Mouse (Mus musculus) heart, adult 11 months (tissue): ENCODE data around the gene Apobec3.
"Not testable (repeated sequence)": the region's sequence is repeated elsewhere in the genome, so short reads cannot be mapped to it uniquely, and the experiment has no call there.

Source experiments
- DNase-seq: peaks from one replicate; pipeline ENCODE4 v3.0.0; 2022

The Apobec3 gene

GRCm38 (mm10) chr15:79928736-79929135, 37.3 kb downstream of the Apobec3 start:
- DNase-seq, result peak; percentile 91

GRCm38 (mm10) chr15:79929734-79930133, 38.3 kb downstream of the Apobec3 start:
- DNase-seq, result peak; percentile 87

GRCm38 (mm10) chr15:79931496-79932141, 40.2 kb downstream of the Apobec3 start:
- peak; percentile 93 for DNase-seq

GRCm38 (mm10) chr15:79932323-79932987, 41.0 kb downstream of the Apobec3 start:
- peak; percentile 100 for DNase-seq

- peak; percentile 94 for DNase-seq
Observed at GRCm38 (mm10) chr15:79933052-79933669, 41.7 kb downstream of the Apobec3 start.

- peak; percentile 91 for DNase-seq
Observed at GRCm38 (mm10) chr15:79933670-79934514, 42.4 kb downstream of the Apobec3 start.

- no peak for DNase-seq
Observed at GRCm38 (mm10) chr15:79934776-79935175, 43.3 kb downstream of the Apobec3 start.

- DNase-seq, result no peak
Observed at GRCm38 (mm10) chr15:79935654-79936373, 44.4 kb downstream of the Apobec3 start.

GRCm38 (mm10) chr15:79936374-79936751, 44.9 kb downstream of the Apobec3 start:
- DNase-seq, result no peak

- DNase-seq, result peak; percentile 85
Observed at GRCm38 (mm10) chr15:79939020-79939419, 47.6 kb downstream of the Apobec3 start.

GRCm38 (mm10) chr15:79939501-79939900, 48.0 kb downstream of the Apobec3 start:
- not testable (repeated sequence) for DNase-seq

- DNase-seq, result no peak
Observed at GRCm38 (mm10) chr15:79939913-79940312, 48.5 kb downstream of the Apobec3 start.

- DNase-seq, result peak; percentile 92
Observed at GRCm38 (mm10) chr15:79940932-79941331, 49.5 kb downstream of the Apobec3 start.

- DNase-seq, result no peak
Observed at GRCm38 (mm10) chr15:79942541-79942940, 51.1 kb downstream of the Apobec3 start.

GRCm38 (mm10) chr15:79943584-79943983, 52.1 kb downstream of the Apobec3 start:
- DNase-seq, result no peak

- peak; percentile 85 for DNase-seq
Observed at GRCm38 (mm10) chr15:79944948-79945347, 53.5 kb downstream of the Apobec3 start.

- DNase-seq, result peak; percentile 98
Observed at GRCm38 (mm10) chr15:79946022-79946421, 54.6 kb downstream of the Apobec3 start.

- DNase-seq, result peak; percentile 92
Observed at GRCm38 (mm10) chr15:79946790-79947189, 55.3 kb downstream of the Apobec3 start.

GRCm38 (mm10) chr15:79947681-79948080, 56.2 kb downstream of the Apobec3 start:
- peak; percentile 82 for DNase-seq

GRCm38 (mm10) chr15:79950250-79951025, 59.0 kb downstream of the Apobec3 start:
- peak; percentile 97 for DNase-seq

- peak; percentile 90 for DNase-seq
Observed at GRCm38 (mm10) chr15:79951226-79951625, 59.8 kb downstream of the Apobec3 start.
